Mouse (Mus musculus) olfactory bulb, adult 2 months (tissue): ENCODE data around the gene Ing3. TPM values are rescaled to one million over a fixed set of nuclear protein-coding genes. Genes with fewer than 3 reads are reported as not detected.

Experiments used
- H3K27ac ChIP-seq: fragments of 200-500 bp; 2 replicates; pipeline ENCODE4 v1.5.1; 2012; ENCODE audit warnings: low read depth, low read length; ENCODE audit not compliant: insufficient read depth
- H3K4me1 ChIP-seq: fragments of 200-500 bp; 2 replicates; pipeline ENCODE4 v1.6.1; 2012; ENCODE audit warnings: low read length; ENCODE audit not compliant: control insufficient read depth, insufficient read depth
- H3K4me3 ChIP-seq: fragments of 200-500 bp; 2 replicates; pipeline ENCODE4 v1.5.1; 2012; ENCODE audit warnings: mild to moderate bottlenecking, low read depth, low read length, moderate library complexity; ENCODE audit not compliant: insufficient read depth
- CTCF ChIP-seq: fragments of 200-500 bp; IDR thresholded peaks from 2 replicates; pipeline ENCODE4 v1.5.1; 2012; ENCODE audit warnings: low read depth, mild to moderate bottlenecking, low read length, moderate library complexity; ENCODE audit not compliant: insufficient read depth
- POLR2A ChIP-seq: fragments of 200-500 bp; IDR thresholded peaks from 2 replicates; pipeline ENCODE4 v1.6.1; 2012; ENCODE audit warnings: mild to moderate bottlenecking, low read depth, low read length, moderate library complexity; ENCODE audit not compliant: insufficient read depth
- WGBS: fragments of 180-500 bp; shearing (Covaris S2); methylation state at CpG from one replicate; pipeline ENCODE4 v1.1.7; 2018; 5-methylcytosine and 5-hydroxymethylcytosine counted together
- polyA plus RNA-seq: library from polyadenylated mRNA; stranded (reverse); fragments of >200 nt; gene quantifications from 2 replicates; pipeline ENCODE4 v1.2.4, GENCODE M21; 2012; ENCODE audit warnings: low replicate concordance; ENCODE audit not compliant: missing spikeins, insufficient read depth, insufficient read length

Gene Ing3
- polyA plus RNA-seq, 1 experiment: not detected

GRCm38 (mm10) chr6:21959909-21960308 lies 10.5 kb downstream of the Ing3 start:
- H3K4me3 ChIP-seq: no peak overlapping the region
- 98% methylated on average over 5 of the region's 5 CpGs for WGBS
- no peaks in the 10 kb centered on the region for H3K4me1 ChIP-seq
- TF ChIP-seq POLR2A (no peak), CTCF (no peak)
- H3K27ac ChIP-seq: no peak overlapping the region

GRCm38 (mm10) chr6:21977532-21977931 lies 28.2 kb downstream of the Ing3 start:
- no peak for TF ChIP-seq CTCF
- no peak for TF ChIP-seq POLR2A
- Histone ChIP-seq H3K4me1 (no peaks in the 10 kb centered on the region), H3K4me3 (no peak overlapping the region), H3K27ac (no peak overlapping the region)
- 74% methylated on average over 2 of the region's 2 CpGs for WGBS

- WGBS: 98% methylated on average over 1 of the region's 1 CpGs
- H3K27ac ChIP-seq: no peak overlapping the region
- H3K4me3 ChIP-seq: no peak overlapping the region
- TF ChIP-seq CTCF: no peak
- peaks cover 3% of the 10 kb centered on the region; the same call in 1 of the 2 replicates for H3K4me1 ChIP-seq
Observed at GRCm38 (mm10) chr6:21981114-21981513, 31.7 kb downstream of the Ing3 start.

- peaks cover 6% of the 10 kb centered on the region; the same call in 1 of the 2 replicates for H3K4me1 ChIP-seq
- 9% methylated on average over 16 of the region's 16 CpGs for WGBS
- TF ChIP-seq POLR2A (no peak), CTCF (no peak)
- peak overlapping the region; percentile 41 for H3K4me3 ChIP-seq
- no peak overlapping the region for H3K27ac ChIP-seq
Observed at GRCm38 (mm10) chr6:21984990-21985731, 35.8 kb downstream of the Ing3 start.

GRCm38 (mm10) chr6:21985732-21986540 lies 36.6 kb downstream of the Ing3 start, which contains the start of gene Cped1:
Gene Cped1 (plus strand): TSS chr6:21985916.
- TF ChIP-seq CTCF (no peak), POLR2A (no peak)
- Histone ChIP-seq H3K4me1 (peaks cover 6% of the 10 kb centered on the region; the same call in 1 of the 2 replicates), H3K27ac (no peak within 1 kb of the TSS), H3K4me3 (peak within 1 kb of the TSS; percentile 41)
- 1% methylated on average over 38 of the region's 38 CpGs for WGBS

- 26% methylated on average over 24 of the region's 24 CpGs for WGBS
- no peak for TF ChIP-seq CTCF
- TF ChIP-seq POLR2A: no peak
- Histone ChIP-seq H3K4me1 (peaks cover 6% of the 10 kb centered on the region; the same call in 1 of the 2 replicates), H3K4me3 (peak overlapping the region; percentile 4; the same call in 1 of the 2 replicates), H3K27ac (no peak overlapping the region)
Observed at GRCm38 (mm10) chr6:21986660-21987331, 37.4 kb downstream of the Ing3 start.

- no peak overlapping the region for H3K27ac ChIP-seq
- H3K4me1 ChIP-seq: peaks cover 6% of the 10 kb centered on the region; the same call in 1 of the 2 replicates
- TF ChIP-seq CTCF (no peak), POLR2A (no peak)
- WGBS: 99% methylated on average over 2 of the region's 2 CpGs
- no peak overlapping the region for H3K4me3 ChIP-seq
Observed at GRCm38 (mm10) chr6:21987554-21987953, 38.2 kb downstream of the Ing3 start.

- no peak for TF ChIP-seq CTCF
- no peak for TF ChIP-seq POLR2A
- Histone ChIP-seq H3K27ac (no peak overlapping the region), H3K4me3 (no peak overlapping the region), H3K4me1 (peaks cover 6% of the 10 kb centered on the region; the same call in 1 of the 2 replicates)
- 92% methylated on average over 5 of the region's 5 CpGs for WGBS
Observed at GRCm38 (mm10) chr6:21988296-21988695, 38.9 kb downstream of the Ing3 start.

GRCm38 (mm10) chr6:21989081-21989480 lies 39.7 kb downstream of the Ing3 start:
- H3K27ac ChIP-seq: no peak overlapping the region
- H3K4me3 ChIP-seq: no peak overlapping the region
- peaks cover 6% of the 10 kb centered on the region; the same call in 1 of the 2 replicates for H3K4me1 ChIP-seq
- whole genome bisulfite sequencing: 77% methylated on average over 4 of the region's 4 CpGs
- TF ChIP-seq CTCF (no peak), POLR2A (no peak)
